Mouse (Mus musculus) neural tube, embryonic 11.5 days (tissue): Measurements from ENCODE around the gene Emsy. TPM values are rescaled to one million over a fixed set of nuclear protein-coding genes. Genes with fewer than 3 reads are reported as not detected.

Experiments used
- ATAC-seq: fragments of 200-750 bp; cut with Nextera tagmentation; 2 replicates; pipeline ENCODE4 v1.8.0; 2017; ENCODE audit warnings: moderate number of reproducible peaks, mild to moderate bottlenecking, moderate TSS enrichment, moderate library complexity; ENCODE audit not compliant: insufficient read depth, low FRiP score, low TSS enrichment
- DNase-seq: peaks from one replicate; pipeline ENCODE4 v3.0.0-alpha.2; 2015; ENCODE audit warnings: low spot score
- H3K27ac ChIP-seq: fragments of 300-500 bp; sonication (generic); 2 replicates; pipeline ENCODE4 v1.5.1; 2014; ENCODE audit warnings: low read depth, mild to moderate bottlenecking, low read length
- H3K27me3 ChIP-seq: fragments of 300-500 bp; sonication (generic); 2 replicates; pipeline ENCODE4 v1.6.1; 2014; ENCODE audit warnings: mild to moderate bottlenecking, low read length, mixed read lengths; ENCODE audit not compliant: control insufficient read depth, insufficient read depth
- H3K36me3 ChIP-seq: fragments of 300-500 bp; sonication (generic); 2 replicates; pipeline ENCODE4 v1.6.1; 2014; ENCODE audit warnings: mild to moderate bottlenecking, low read length, moderate library complexity, mixed read lengths; ENCODE audit not compliant: control insufficient read depth, insufficient read depth
- H3K4me1 ChIP-seq: fragments of 300-500 bp; sonication (generic); 2 replicates; pipeline ENCODE4 v1.6.1; 2014; ENCODE audit warnings: low read length, mixed read lengths; ENCODE audit not compliant: control insufficient read depth, insufficient read depth
- H3K4me2 ChIP-seq: fragments of 300-500 bp; sonication (generic); 2 replicates; pipeline ENCODE4 v1.6.1; 2014; ENCODE audit warnings: low read depth, mild to moderate bottlenecking, moderate library complexity
- H3K4me3 ChIP-seq: fragments of 300-500 bp; sonication (generic); 2 replicates; pipeline ENCODE4 v1.5.1; 2014; ENCODE audit warnings: low read depth, low read length
- H3K9ac ChIP-seq: fragments of 300-500 bp; sonication (generic); 2 replicates; pipeline ENCODE4 v1.6.1; 2014; ENCODE audit warnings: mild to moderate bottlenecking, low read length
- H3K9me3 ChIP-seq: fragments of 300-500 bp; sonication (generic); 2 replicates; pipeline ENCODE4 v1.6.1; 2016; ENCODE audit warnings: low read length; ENCODE audit not compliant: control insufficient read depth
- WGBS: fragments of 180-500 bp; shearing (Covaris S2); extraction: QIAGEN DNeasy Blood & Tissue Kit; methylation state at CpG from one replicate; pipeline ENCODE4 v1.1.7; 2014; 5-methylcytosine and 5-hydroxymethylcytosine counted together
- polyA plus RNA-seq: library from polyadenylated mRNA; unstranded; fragments of >200 nt; fragmentation: Nextera tagmentation; extraction: Ambion mirVana; gene quantifications from 2 replicates; pipeline ENCODE4 v1.2.1, GENCODE M21; 2014

Gene Emsy
- polyA plus RNA-seq, 1 experiment from 2014 or later: 63.7 TPM

- 91% methylated on average over 4 of the region's 4 CpGs for WGBS
- H3K9me3 ChIP-seq: no peaks in the 10 kb centered on the region
- H3K9ac ChIP-seq: no peak overlapping the region
- H3K4me3 ChIP-seq: no peak overlapping the region
- ATAC-seq: no peak
- DNase-seq: no peak
- no peaks in the 10 kb centered on the region; the same call in 1 of the 2 replicates for H3K4me1 ChIP-seq
- no peaks in the 10 kb centered on the region for H3K27me3 ChIP-seq
- H3K4me2 ChIP-seq: no peak overlapping the region
- no peaks in the 10 kb centered on the region for H3K36me3 ChIP-seq
- no peak overlapping the region for H3K27ac ChIP-seq
These were observed 17.8 kb upstream of the Emsy start for GRCm38 (mm10) chr7:98674344-98674743.

- no peak overlapping the region for H3K4me3 ChIP-seq
- no peak for ATAC-seq
- no peaks in the 10 kb centered on the region for H3K9me3 ChIP-seq
- H3K4me1 ChIP-seq: no peaks in the 10 kb centered on the region; the same call in 1 of the 2 replicates
- peak; percentile 46 for DNase-seq
- H3K27me3 ChIP-seq: no peaks in the 10 kb centered on the region
- H3K36me3 ChIP-seq: no peaks in the 10 kb centered on the region
- no peak overlapping the region for H3K9ac ChIP-seq
- no peak overlapping the region for H3K4me2 ChIP-seq
- no peak overlapping the region for H3K27ac ChIP-seq
- WGBS: 52% methylated on average over 11 of the region's 11 CpGs
These were observed 15.8 kb upstream of the Emsy start for GRCm38 (mm10) chr7:98672241-98672955.

- H3K4me2 ChIP-seq: no peak overlapping the region
- H3K9me3 ChIP-seq: no peaks in the 10 kb centered on the region
- no peak overlapping the region for H3K27ac ChIP-seq
- ATAC-seq (no peak), DNase-seq (no peak)
- WGBS: 48% methylated on average over 9 of the region's 9 CpGs
- H3K4me1 ChIP-seq: no peaks in the 10 kb centered on the region; the same call in 1 of the 2 replicates
- H3K27me3 ChIP-seq: no peaks in the 10 kb centered on the region
- H3K9ac ChIP-seq: no peak overlapping the region
- H3K36me3 ChIP-seq: no peaks in the 10 kb centered on the region
- no peak overlapping the region for H3K4me3 ChIP-seq
These were observed 14.8 kb upstream of the Emsy start for GRCm38 (mm10) chr7:98671416-98671815.

GRCm38 (mm10) chr7:98670831-98671230 lies 14.2 kb upstream of the Emsy start:
- no peak overlapping the region for H3K27ac ChIP-seq
- WGBS: 84% methylated on average over 4 of the region's 4 CpGs
- H3K27me3 ChIP-seq: no peaks in the 10 kb centered on the region
- no peak overlapping the region for H3K4me3 ChIP-seq
- H3K4me2 ChIP-seq: no peak overlapping the region
- DNase-seq: no peak
- no peaks in the 10 kb centered on the region for H3K36me3 ChIP-seq
- no peaks in the 10 kb centered on the region; the same call in 1 of the 2 replicates for H3K4me1 ChIP-seq
- ATAC-seq: no peak
- no peak overlapping the region for H3K9ac ChIP-seq
- H3K9me3 ChIP-seq: no peaks in the 10 kb centered on the region

- no peak overlapping the region for H3K9ac ChIP-seq
- H3K4me1 ChIP-seq: no peaks in the 10 kb centered on the region; the same call in 1 of the 2 replicates
- no peak for ATAC-seq
- no peak overlapping the region for H3K4me2 ChIP-seq
- no peak for DNase-seq
- H3K27me3 ChIP-seq: no peaks in the 10 kb centered on the region
- no peak overlapping the region for H3K27ac ChIP-seq
- no peaks in the 10 kb centered on the region for H3K9me3 ChIP-seq
- no peaks in the 10 kb centered on the region for H3K36me3 ChIP-seq
- 52% methylated on average over 6 of the region's 6 CpGs for WGBS
- no peak overlapping the region for H3K4me3 ChIP-seq
These were observed 11.6 kb upstream of the Emsy start for GRCm38 (mm10) chr7:98667956-98668746.

GRCm38 (mm10) chr7:98665726-98666125 lies 9.1 kb upstream of the Emsy start:
- Histone ChIP-seq H3K27me3 (no peaks in the 10 kb centered on the region), H3K9ac (no peak overlapping the region), H3K4me2 (no peak overlapping the region), H3K27ac (no peak overlapping the region), H3K36me3 (no peaks in the 10 kb centered on the region), H3K9me3 (no peaks in the 10 kb centered on the region), H3K4me3 (no peak overlapping the region), H3K4me1 (no peaks in the 10 kb centered on the region)
- 81% methylated on average over 6 of the region's 6 CpGs for WGBS
- DNase-seq (no peak), ATAC-seq (no peak)

- WGBS: 73% methylated on average over 5 of the region's 5 CpGs
- DNase-seq: no peak
These were observed 8.6 kb upstream of the Emsy start for GRCm38 (mm10) chr7:98665166-98665565.

GRCm38 (mm10) chr7:98655681-98656530 lies 677 bp downstream of the Emsy start:
- DNase-seq (peak; percentile 79), ATAC-seq (peak; percentile 80)
- no peaks in the 10 kb centered on the region for H3K36me3 ChIP-seq
- no peaks in the 10 kb centered on the region for H3K27me3 ChIP-seq
- peak overlapping the region; percentile 95 for H3K9ac ChIP-seq
- WGBS: under 1% methylated on average over 71 of the region's 74 CpGs
- H3K4me1 ChIP-seq: peaks cover 15% of the 10 kb centered on the region; the same call in 1 of the 2 replicates
- peak overlapping the region; percentile 76 for H3K4me2 ChIP-seq
- no peaks in the 10 kb centered on the region for H3K9me3 ChIP-seq
- H3K4me3 ChIP-seq: peak overlapping the region; percentile 95
- H3K27ac ChIP-seq: peak overlapping the region; percentile 92

More at GRCm38 (mm10) chr7:98665166-98665565, 8.6 kb upstream of the Emsy start:
- no peaks in the 10 kb centered on the region for H3K4me1 ChIP-seq
- H3K36me3 ChIP-seq: no peaks in the 10 kb centered on the region
- no peaks in the 10 kb centered on the region for H3K9me3 ChIP-seq
- H3K9ac ChIP-seq: no peak overlapping the region
- no peak for ATAC-seq
- no peak overlapping the region for H3K4me3 ChIP-seq
- H3K4me2 ChIP-seq: no peak overlapping the region
- no peak overlapping the region for H3K27ac ChIP-seq
- no peaks in the 10 kb centered on the region for H3K27me3 ChIP-seq
